Mouse (Mus musculus) heart, embryonic 15.5 days (tissue): ENCODE data around the gene Olfr521. TPM values are rescaled to one million over a fixed set of nuclear protein-coding genes. Genes with fewer than 3 reads are reported as not detected.
"Not testable (repeated sequence)": the region's sequence is repeated elsewhere in the genome, so short reads cannot be mapped to it uniquely, and the experiment has no call there.

Source experiments
- ATAC-seq: fragments of 200-750 bp; cut with Nextera tagmentation; replicated peaks from 2 replicates; pipeline ENCODE4 v1.8.0; 2017; ENCODE audit warnings: low read depth, moderate TSS enrichment; ENCODE audit not compliant: insufficient number of reproducible peaks, insufficient read depth, low FRiP score
- H3K27ac ChIP-seq: fragments of 300-500 bp; sonication (generic); 2 replicates; pipeline ENCODE4 v1.5.1; 2015; ENCODE audit warnings: mild to moderate bottlenecking, inconsistent platforms
- H3K27me3 ChIP-seq: fragments of 300-500 bp; sonication (generic); 2 replicates; pipeline ENCODE4 v1.6.1; 2015; ENCODE audit warnings: inconsistent platforms
- H3K36me3 ChIP-seq: fragments of 300-500 bp; sonication (generic); 2 replicates; pipeline ENCODE4 v1.6.1; 2015; ENCODE audit warnings: mild to moderate bottlenecking, inconsistent platforms
- H3K4me1 ChIP-seq: fragments of 300-500 bp; sonication (generic); replicated peaks from 2 replicates; pipeline ENCODE4 v1.6.1; 2015; ENCODE audit warnings: inconsistent platforms
- H3K4me2 ChIP-seq: fragments of 300-500 bp; sonication (generic); 2 replicates; pipeline ENCODE4 v1.6.1; 2015; ENCODE audit warnings: inconsistent platforms, mild to moderate bottlenecking, moderate library complexity
- H3K4me3 ChIP-seq: fragments of 300-500 bp; sonication (generic); 2 replicates; pipeline ENCODE4 v1.5.1; 2015; ENCODE audit warnings: mild to moderate bottlenecking, inconsistent platforms
- H3K9ac ChIP-seq: fragments of 300-500 bp; sonication (generic); 2 replicates; pipeline ENCODE4 v1.6.1; 2015; ENCODE audit warnings: mild to moderate bottlenecking, inconsistent platforms
- H3K9me3 ChIP-seq: fragments of 300-500 bp; sonication (generic); replicated peaks from 2 replicates; pipeline ENCODE4 v1.6.1; 2016; ENCODE audit warnings: inconsistent platforms
- WGBS: fragments of 180-500 bp; shearing (Covaris S2); methylation state at CpG from one replicate; pipeline ENCODE4 v1.1.7; 2015; ENCODE audit warnings: mixed read lengths; 5-methylcytosine and 5-hydroxymethylcytosine counted together
- polyA plus RNA-seq: library from polyadenylated mRNA; unstranded; fragments of >200 nt; fragmentation: Nextera tagmentation; extraction: Ambion mirVana; gene quantifications from 2 replicates; pipeline ENCODE4 v1.2.1, GENCODE M21; 2015

The Olfr521 gene
- not detected in 2 replicates for polyA plus RNA-seq

DNA sequence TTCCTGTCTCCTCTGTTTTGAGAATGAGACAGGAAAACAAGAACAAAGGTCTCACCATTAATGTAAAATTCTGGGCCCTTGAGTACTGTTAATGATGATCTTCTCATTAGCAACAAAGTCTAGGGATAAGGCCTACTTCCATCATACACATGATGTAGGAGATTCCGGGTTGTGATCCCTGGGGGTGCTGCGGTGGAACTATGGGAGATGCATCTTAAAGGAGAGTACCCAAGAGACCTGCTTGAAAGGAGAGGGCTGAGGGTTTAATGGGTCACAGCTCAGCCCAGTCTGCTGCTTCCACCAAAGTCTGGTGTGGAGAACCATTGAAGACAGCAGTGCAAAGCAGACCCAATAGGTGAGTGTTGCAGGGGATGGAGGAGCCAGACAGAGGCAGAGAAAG is at the start of gene Olfr521:
Olfr521 (plus strand) TSS at position 301 of the 400 bp plus-strand sequence.
- no peak within 1 kb of the TSS for H3K27ac ChIP-seq
- no peaks in the 10 kb centered on the region for H3K36me3 ChIP-seq
- no peaks in the 10 kb centered on the region for H3K4me1 ChIP-seq
- no peak within 1 kb of the TSS for H3K4me3 ChIP-seq
- no peak for ATAC-seq
- H3K27me3 ChIP-seq = no peaks in the 10 kb centered on the region
- H3K9me3 ChIP-seq = peaks cover 15% of the 10 kb centered on the region; the same call in 1 of the 2 replicates
- H3K9ac ChIP-seq = no peak within 1 kb of the TSS
- WGBS = 93% methylated on average over 2 of the region's 2 CpGs
- H3K4me2 ChIP-seq = no peak within 1 kb of the TSS

DNA sequence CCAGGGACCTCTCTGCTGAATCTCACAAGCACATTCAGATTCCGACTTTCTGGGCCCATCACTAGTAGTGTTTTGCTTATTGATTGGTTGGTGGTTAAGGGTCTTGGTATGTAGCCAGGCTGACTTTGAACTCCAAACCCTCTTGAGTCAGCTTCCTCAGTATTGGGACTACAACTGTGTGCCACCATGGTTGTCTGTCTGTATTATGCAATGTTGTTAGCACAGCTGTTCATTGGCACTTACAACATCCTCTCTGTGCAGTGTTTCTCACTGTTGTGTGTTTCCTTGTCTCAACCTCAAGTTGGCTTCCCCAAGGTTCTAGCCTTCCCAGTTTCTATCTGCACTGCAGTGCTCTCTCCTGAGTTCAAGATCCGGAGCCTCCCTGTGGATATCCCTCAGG is 46.8 kb upstream of the Olfr521 start:
- Histone ChIP-seq H3K9me3 (no peaks in the 10 kb centered on the region), H3K27ac (no peak overlapping the region), H3K4me2 (no peak overlapping the region), H3K36me3 (no peaks in the 10 kb centered on the region), H3K4me1 (no peaks in the 10 kb centered on the region), H3K9ac (no peak overlapping the region), H3K4me3 (no peak overlapping the region), H3K27me3 (no peaks in the 10 kb centered on the region; the same call in none of the 2 replicates)
- 75% methylated on average over 2 of the region's 2 CpGs for WGBS
- ATAC-seq = no peak

DNA sequence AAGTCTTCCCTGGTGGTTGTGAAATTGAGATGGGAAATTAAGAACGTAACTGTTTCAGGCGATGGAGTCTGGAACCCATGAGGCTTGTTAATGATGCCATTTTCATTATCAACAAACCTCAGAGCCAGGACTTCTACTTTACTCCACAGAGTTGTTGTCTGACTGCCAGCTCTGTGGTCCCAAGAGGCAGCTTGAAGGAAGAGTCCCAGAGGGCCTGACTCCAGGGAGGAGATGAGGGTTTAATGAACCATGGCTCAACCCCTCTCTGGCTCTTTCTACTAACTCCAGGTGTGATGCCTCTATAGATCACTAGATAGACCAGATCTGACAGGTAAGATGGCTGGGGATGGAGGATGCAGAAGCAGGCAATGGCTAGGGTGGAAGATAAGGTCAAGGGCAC is 33.3 kb upstream of the Olfr521 start, which contains the start of gene Olfr520:
Olfr520 (plus strand) TSS at position 301 of the 400 bp plus-strand sequence.
- Histone ChIP-seq H3K27me3 (no peaks in the 10 kb centered on the region), H3K9ac (no peak within 1 kb of the TSS), H3K4me3 (no peak within 1 kb of the TSS), H3K36me3 (no peaks in the 10 kb centered on the region), H3K27ac (no peak within 1 kb of the TSS), H3K9me3 (no peaks in the 10 kb centered on the region), H3K4me1 (0 out of 2 replicates have a peak, but pooled peaks cover 3% of the 10 kb centered on the region), H3K4me2 (no peak within 1 kb of the TSS)
- WGBS = 91% methylated on average over 2 of the region's 2 CpGs
- ATAC-seq = no peak

DNA sequence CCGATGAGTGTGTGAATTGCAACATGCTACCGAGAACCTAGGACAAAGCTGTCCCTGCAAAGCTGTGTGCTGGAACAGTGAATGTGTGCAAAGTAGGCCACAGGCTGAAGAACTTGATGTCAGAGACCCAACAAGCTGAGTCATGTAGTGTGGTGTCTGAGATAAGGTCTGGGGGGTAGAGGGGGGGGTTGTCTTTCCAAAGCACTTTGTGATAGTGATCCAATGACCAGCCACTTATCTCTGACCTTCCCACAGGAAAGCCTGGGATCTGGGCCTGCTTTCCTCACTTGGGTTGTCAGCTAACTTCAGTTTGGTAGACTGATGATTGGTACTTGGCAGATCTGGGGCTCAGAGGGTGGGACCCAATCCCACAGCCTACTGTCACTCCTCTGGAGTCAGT is 28.7 kb upstream of the Olfr521 start:
- H3K4me1 ChIP-seq = 0 out of 2 replicates have a peak, but pooled peaks cover 3% of the 10 kb centered on the region
- no peak for ATAC-seq
- no peak overlapping the region for H3K4me2 ChIP-seq
- H3K36me3 ChIP-seq = no peaks in the 10 kb centered on the region
- H3K4me3 ChIP-seq = no peak overlapping the region
- H3K27ac ChIP-seq = no peak overlapping the region
- no peaks in the 10 kb centered on the region for H3K27me3 ChIP-seq
- no peaks in the 10 kb centered on the region for H3K9me3 ChIP-seq
- no peak overlapping the region for H3K9ac ChIP-seq
- WGBS = 64% methylated on average over 2 of the region's 2 CpGs

DNA sequence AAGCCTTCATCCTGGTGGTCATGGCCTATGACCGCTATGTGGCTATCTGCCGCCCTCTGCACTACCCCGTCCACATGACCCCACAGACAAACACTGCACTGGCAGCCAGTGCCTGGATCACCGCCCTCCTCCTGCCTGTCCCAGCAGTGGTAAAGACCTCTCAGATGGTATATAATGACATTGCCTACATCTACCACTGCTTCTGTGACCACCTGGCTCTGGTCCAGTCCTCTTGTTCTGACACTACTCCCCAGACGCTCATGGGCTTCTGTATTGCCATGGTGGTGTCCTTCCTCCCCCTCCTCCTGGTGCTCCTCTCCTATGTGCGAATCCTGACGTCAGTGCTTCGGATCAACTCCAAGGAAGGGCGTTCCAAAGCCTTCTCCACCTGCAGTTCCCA is 27.8 kb upstream of the Olfr521 start:
- H3K4me2 ChIP-seq, H3K9ac ChIP-seq, H3K9me3 ChIP-seq, H3K4me1 ChIP-seq, H3K27me3 ChIP-seq, H3K36me3 ChIP-seq, H3K27ac ChIP-seq, ATAC-seq, H3K4me3 ChIP-seq: not testable (repeated sequence)
- WGBS = 92% methylated on average over 9 of the region's 9 CpGs

DNA sequence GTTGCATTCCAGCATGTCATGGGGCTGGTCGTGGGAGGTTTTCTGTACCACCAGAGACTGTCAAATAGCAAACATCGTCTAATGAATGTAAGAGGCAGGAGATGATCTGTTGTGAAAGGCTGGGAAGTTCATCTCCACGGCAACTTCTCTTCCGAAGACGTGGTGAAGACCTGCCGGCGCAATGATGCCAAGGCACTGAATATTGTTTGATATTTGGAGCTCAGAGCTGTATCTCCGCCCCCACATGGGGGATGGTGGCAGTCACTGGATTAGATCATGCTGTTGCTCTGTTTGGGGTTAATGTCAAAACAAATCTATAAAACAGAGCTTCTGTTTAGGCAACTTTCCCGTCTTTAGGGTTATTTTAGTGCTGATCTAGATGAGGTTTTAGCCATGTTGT is 24.0 kb upstream of the Olfr521 start:
- Histone ChIP-seq H3K27ac (no peak overlapping the region), H3K36me3 (no peaks in the 10 kb centered on the region), H3K9ac (no peak overlapping the region), H3K4me2 (no peak overlapping the region), H3K9me3 (no peaks in the 10 kb centered on the region), H3K4me3 (no peak overlapping the region), H3K4me1 (0 out of 2 replicates have a peak, but pooled peaks cover 2% of the 10 kb centered on the region), H3K27me3 (no peaks in the 10 kb centered on the region)
- WGBS = 61% methylated on average over 9 of the region's 9 CpGs
- no peak for ATAC-seq

DNA sequence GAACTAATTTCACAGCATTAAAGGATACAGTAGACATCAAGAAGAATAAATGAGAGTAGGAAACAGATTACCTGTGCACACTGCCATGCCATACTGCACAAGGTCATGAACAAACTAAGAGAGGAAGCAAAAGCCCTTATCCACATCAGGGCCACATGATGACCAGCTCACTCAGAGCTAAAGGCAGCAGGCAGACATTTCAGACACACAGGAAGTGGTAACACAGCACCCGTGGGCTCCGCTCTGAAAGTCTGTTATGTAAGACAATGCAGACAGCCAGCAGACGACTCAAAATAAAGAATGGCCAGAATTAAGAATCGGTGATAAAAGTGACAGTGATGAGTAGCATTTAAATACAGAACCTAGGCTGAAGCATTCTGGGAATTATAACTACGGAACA is 18.1 kb downstream of the Olfr521 start:
- Histone ChIP-seq H3K9me3 (no peaks in the 10 kb centered on the region), H3K36me3 (no peaks in the 10 kb centered on the region), H3K27ac (no peak overlapping the region), H3K4me2 (no peak overlapping the region), H3K27me3 (no peaks in the 10 kb centered on the region), H3K4me1 (no peaks in the 10 kb centered on the region), H3K4me3 (no peak overlapping the region), H3K9ac (no peak overlapping the region)
- WGBS = 55% methylated on average over 5 of the region's 5 CpGs
- no peak for ATAC-seq

DNA sequence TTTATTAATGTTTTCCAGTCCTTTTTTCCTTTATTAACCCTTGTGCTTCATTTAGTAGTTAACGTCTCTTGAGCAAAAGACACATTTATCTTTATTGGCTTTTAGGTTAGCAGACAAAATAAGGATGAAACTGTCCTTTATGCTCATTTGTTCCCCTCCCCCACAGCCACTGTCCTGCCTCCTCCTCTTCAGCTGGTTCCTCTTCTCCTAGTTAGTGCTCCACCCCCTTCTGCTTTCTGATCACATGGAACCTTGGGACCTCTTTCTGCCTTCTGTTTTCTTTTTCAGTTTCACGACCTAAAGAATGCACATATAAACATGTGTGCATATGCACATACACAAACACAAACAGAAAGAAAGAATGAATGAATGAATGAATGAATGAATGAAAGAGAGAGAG is 18.6 kb downstream of the Olfr521 start:
- 61% methylated on average over 2 of the region's 2 CpGs for WGBS
- Histone ChIP-seq H3K4me1 (no peaks in the 10 kb centered on the region), H3K27me3 (no peaks in the 10 kb centered on the region), H3K4me2 (no peak overlapping the region), H3K4me3 (no peak overlapping the region), H3K36me3 (no peaks in the 10 kb centered on the region), H3K27ac (no peak overlapping the region), H3K9me3 (no peaks in the 10 kb centered on the region), H3K9ac (no peak overlapping the region)
- no peak for ATAC-seq

DNA sequence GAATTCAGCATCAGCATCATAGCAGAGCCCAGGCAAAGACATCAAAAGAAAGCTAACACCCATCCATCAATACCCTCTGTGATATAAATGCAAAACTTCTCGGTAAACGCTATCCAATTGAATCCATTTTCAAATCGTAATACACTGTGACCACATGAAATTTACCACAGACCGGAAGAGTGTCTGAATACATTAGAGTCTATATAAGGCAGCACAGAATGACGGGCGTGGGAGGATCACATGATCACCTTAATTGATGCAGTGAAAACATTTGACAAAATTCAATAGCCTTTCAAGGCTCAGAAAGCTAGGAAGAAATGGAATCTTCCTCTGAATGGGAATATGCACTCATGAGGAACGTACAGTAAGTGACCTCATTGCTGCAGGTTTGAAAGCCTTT is 20.1 kb downstream of the Olfr521 start:
- ATAC-seq = no peak
- Histone ChIP-seq H3K4me3 (no peak overlapping the region), H3K9me3 (no peaks in the 10 kb centered on the region), H3K4me2 (no peak overlapping the region), H3K27me3 (no peaks in the 10 kb centered on the region), H3K4me1 (no peaks in the 10 kb centered on the region), H3K27ac (no peak overlapping the region), H3K36me3 (no peaks in the 10 kb centered on the region), H3K9ac (no peak overlapping the region)
- WGBS = 88% methylated on average over 7 of the region's 7 CpGs

DNA sequence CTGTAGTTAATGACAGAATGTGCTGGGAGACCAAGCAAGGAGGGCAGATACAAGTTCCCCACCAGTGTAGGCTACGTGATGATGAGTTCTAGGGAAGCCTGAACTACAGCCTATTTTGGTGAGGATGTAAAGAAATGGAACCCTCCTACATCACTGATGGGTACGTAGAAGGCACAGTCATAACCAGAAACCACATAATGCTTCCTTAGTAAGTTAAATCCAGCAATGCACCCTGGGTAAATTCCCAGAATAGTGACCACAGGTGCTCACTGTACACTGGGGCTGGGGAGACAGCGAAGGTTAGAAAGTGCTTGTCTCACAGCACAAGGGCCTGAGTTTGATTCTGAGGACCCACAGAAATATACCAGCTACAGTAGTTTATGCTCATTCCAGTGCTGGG is 22.2 kb downstream of the Olfr521 start:
- Histone ChIP-seq H3K27me3 (no peaks in the 10 kb centered on the region), H3K9ac (no peak overlapping the region), H3K4me2 (no peak overlapping the region), H3K27ac (no peak overlapping the region), H3K9me3 (no peaks in the 10 kb centered on the region), H3K4me1 (no peaks in the 10 kb centered on the region), H3K4me3 (no peak overlapping the region), H3K36me3 (no peaks in the 10 kb centered on the region)
- no peak for ATAC-seq
- 77% methylated on average over 3 of the region's 3 CpGs for WGBS

DNA sequence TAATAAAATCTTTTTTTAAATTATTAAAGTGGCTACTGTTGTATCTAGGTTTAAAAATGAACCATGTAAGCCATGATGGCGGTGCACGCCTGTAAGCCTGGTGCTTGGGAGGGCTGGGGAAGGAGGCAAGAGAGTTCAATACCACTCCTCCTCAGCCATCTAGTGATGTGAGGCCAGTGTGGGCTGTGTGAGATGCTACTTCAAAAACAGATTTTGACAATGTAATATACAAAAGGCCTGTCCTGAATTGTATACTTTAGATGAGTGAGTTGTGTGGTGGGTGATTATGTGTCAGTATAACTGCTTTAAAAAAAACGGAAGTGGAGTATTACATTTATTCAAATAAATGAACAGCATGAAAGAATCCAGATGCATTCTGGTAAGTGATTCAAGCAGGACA is 23.5 kb downstream of the Olfr521 start:
- Histone ChIP-seq H3K9ac (no peak overlapping the region), H3K27me3 (no peaks in the 10 kb centered on the region), H3K4me2 (no peak overlapping the region), H3K36me3 (no peaks in the 10 kb centered on the region), H3K27ac (no peak overlapping the region), H3K9me3 (no peaks in the 10 kb centered on the region), H3K4me1 (no peaks in the 10 kb centered on the region), H3K4me3 (no peak overlapping the region)
- no peak for ATAC-seq
- WGBS = 85% methylated on average over 3 of the region's 3 CpGs

DNA sequence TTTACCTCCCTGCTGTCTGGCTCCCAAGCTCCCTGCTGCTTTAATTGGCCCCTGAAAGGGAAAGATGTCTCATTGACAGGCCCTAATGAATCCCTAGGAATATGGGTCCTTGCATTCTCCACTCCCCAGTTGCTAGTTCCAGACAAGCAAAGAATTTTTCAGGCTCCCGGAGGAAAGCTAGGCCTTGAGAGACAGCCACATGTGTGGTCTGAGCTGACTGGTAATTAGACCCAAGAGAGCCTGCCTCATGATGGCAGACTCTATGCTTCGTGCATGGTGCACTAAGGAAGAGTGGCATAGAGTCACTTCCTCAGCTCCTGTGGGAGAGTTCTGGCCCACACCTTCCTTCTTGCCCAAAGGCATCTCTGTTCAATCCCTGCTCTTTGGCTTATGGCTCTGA is 24.6 kb downstream of the Olfr521 start:
- Histone ChIP-seq H3K9me3 (no peaks in the 10 kb centered on the region), H3K4me2 (no peak overlapping the region), H3K27ac (no peak overlapping the region), H3K36me3 (no peaks in the 10 kb centered on the region), H3K9ac (no peak overlapping the region), H3K27me3 (no peaks in the 10 kb centered on the region), H3K4me3 (no peak overlapping the region), H3K4me1 (no peaks in the 10 kb centered on the region)
- WGBS = 59% methylated on average over 2 of the region's 2 CpGs
- no peak for ATAC-seq
